Mouse (Mus musculus): ENCODE data around the gene Abcb9. TPM values are rescaled to one million over a fixed set of nuclear protein-coding genes. Genes with fewer than 3 reads are reported as not detected.

Abcb9 gene
- polyA plus RNA-seq (2015; fragmentation: Nextera tagmentation; extraction: Ambion mirVana) = 1.5 and 1.6 TPM in 2 replicates

DNA sequence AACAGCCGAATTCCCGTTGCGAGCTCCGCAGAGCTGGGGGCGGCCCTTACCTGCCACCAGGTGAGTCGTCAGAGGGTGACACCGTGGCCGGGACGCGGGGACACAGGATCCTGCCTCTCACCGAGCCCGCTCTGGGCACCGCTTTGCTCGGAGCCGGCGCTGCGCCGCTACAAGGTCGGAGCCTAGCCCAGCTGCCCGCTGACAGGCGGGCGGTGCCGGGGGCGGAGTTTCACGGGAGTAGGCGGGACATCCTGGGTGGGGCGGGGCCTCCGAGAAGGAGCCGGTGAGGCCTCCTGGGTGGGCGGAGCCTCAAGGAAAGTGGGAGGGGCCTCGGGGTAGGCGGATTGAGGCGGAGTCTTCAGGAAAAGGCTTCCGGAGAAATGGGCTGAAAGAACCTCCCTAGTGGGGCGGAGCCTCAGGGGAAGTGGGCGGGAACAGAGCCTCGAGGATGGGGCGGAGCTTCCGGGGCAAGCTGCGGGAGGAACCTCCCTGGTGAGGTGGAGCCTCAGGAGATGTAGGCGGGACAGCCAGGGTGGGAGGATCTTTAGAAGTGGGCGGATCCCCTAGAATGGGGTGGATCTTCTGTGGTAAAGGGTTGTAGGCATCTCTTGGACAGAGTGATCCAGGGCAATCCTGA, at the start of gene Abcb9:
Abcb9 (minus strand) TSS at position 203 of the 637 bp plus-strand sequence.

DNA sequence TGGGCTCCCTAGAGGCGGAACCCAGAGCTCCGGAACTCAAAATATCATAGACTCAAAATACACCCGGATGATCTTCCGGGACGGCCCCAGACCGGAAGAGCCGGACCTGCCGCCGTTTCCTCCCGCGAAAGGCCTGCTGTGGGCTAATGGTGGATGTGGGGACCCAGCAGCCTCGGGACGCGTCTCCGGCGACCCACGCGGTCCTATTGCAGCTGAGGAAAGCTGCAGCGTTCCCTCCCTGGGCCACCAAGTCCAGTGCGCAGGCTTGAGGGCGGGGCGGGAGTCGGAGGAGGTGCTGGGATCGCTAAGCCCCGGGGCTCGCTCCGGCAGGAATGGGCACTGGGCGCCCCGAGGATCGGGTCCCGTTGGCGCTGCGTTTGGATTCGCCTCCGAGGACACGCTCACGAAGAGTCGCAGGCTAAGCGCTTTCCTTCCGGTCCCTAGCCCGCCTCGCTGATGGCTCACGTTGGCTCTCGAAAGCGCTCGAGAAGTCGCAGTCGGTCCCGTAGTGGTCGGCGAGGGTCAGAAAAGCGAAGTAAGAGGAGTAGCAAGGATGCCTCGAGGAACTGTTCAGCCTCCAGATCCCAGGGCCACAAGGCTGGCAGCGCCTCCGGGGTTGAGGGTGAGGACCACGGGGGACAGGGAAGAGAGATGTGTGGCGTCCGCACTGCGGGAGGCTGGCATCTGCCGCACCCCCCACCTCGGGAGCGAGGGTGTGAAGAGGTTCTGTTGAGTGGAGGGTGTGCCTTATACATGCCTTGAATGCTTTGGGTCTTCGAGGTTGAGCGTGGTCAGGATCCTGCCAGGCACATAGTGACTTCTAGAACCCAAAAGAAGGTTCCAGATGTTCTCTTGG, 20.6 kb upstream of the Abcb9 start, which contains the start of gene Arl6ip4:
Arl6ip4 (plus strand) TSS at position 100 of the 856 bp plus-strand sequence.

DNA sequence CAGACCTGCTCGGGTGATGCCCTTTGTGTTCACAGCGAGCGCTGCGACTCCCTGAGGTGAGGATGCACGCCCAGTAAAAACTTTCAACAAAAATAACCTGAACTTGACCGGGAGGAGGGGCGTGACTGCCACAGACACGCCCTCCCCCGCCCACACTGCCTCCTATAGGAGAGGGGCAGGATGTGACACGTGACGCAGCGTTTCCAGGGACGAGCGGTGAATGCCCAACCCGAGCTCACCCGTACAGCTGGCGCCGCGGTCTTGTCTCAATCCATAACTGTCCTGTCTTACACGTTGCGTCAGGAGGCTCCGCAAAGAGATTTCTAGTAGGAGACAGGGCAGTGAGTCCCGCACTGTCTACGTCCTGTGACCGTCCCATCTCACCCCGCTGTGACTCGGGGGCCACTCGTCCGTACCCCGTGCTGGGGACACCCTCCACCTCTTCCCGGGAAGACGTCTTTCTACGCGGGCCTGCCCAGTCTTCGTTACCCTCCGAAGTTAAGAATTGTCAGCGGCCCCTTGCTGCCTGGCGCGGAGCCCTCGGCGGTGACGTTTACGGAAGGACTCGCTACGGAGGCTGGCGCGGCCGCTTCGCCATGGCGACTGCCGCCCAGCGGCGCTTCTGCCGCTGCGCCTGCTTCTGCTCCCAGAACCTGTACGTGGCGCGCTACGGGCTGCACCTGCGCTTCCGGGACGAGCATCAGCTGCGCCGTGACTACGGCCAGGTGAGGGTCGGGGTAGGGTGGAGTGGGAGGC, 16.3 kb upstream of the Abcb9 start, which contains the start of gene Ogfod2:
Ogfod2 (plus strand) TSS at position 556 of the 756 bp plus-strand sequence.

DNA sequence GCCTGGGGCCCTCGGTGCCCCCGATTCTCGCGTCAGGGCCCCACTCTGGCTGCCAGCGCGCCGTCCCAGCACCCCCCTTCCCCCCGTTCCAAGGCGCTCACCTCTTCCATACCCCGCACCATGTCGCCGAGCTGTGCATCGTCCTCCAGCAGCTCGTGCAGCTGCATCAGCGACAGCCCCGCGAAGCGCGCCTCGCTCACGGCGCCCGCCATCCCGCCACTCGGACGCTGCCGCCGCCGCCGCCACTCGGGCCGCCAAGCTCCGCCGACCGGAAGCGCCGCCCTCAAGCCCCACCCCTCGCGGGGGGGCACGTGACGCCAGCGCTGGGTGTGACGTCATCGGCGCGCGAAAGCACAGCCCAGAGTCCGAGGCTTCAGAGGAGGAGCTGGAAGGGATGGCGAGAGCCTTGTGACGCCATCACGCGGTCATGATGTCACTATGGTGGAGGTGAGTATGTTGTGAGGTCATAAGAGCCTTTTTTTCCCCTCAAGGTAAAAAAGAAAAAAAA, 63.5 kb downstream of the Abcb9 start, which contains the start of gene Vps37b:
Vps37b (minus strand) TSS at position 270 of the 508 bp plus-strand sequence.

Other genes with a start within 250 kb of the Abcb9 start
- 1.6 and 5.8 TPM in 2 replicates for gene Hcar2, start 230.3 kb downstream of the Abcb9 start, polyA plus RNA-seq (2015; fragmentation: Nextera tagmentation; extraction: Ambion mirVana)
- 4.4 and 5.1 TPM in 2 replicates for gene Hcar1, start 215.8 kb downstream of the Abcb9 start, polyA plus RNA-seq (2015; fragmentation: Nextera tagmentation; extraction: Ambion mirVana)
- 77.7 and 104 TPM in 2 replicates for gene Denr, start 188.6 kb downstream of the Abcb9 start, polyA plus RNA-seq (2015; fragmentation: Nextera tagmentation; extraction: Ambion mirVana)
- 1.1 and 1.9 TPM in 2 replicates for gene Gm43518, start 168.4 kb downstream of the Abcb9 start, polyA plus RNA-seq (2015; fragmentation: Nextera tagmentation; extraction: Ambion mirVana)
- gene Ccdc62, start 165.1 kb downstream of the Abcb9 start, polyA plus RNA-seq (2015; fragmentation: Nextera tagmentation; extraction: Ambion mirVana) = 4.6 and 6.0 TPM in 2 replicates
- 52.0 and 72.7 TPM in 2 replicates for gene Hip1r, start 122.2 kb downstream of the Abcb9 start, polyA plus RNA-seq (2015; fragmentation: Nextera tagmentation; extraction: Ambion mirVana)
- gene Vps37b, start 63.5 kb downstream of the Abcb9 start, polyA plus RNA-seq (2015; fragmentation: Nextera tagmentation; extraction: Ambion mirVana) = 35.9 and 39.0 TPM in 2 replicates
- gene Ogfod2, start 16.5 kb upstream of the Abcb9 start, polyA plus RNA-seq (2015; fragmentation: Nextera tagmentation; extraction: Ambion mirVana) = 16.7 and 17.0 TPM in 2 replicates
- 75.0 and 80.1 TPM in 2 replicates for gene Arl6ip4, start 20.3 kb upstream of the Abcb9 start, polyA plus RNA-seq (2015; fragmentation: Nextera tagmentation; extraction: Ambion mirVana)
- gene Pitpnm2, start 154.0 kb upstream of the Abcb9 start, polyA plus RNA-seq (2015; fragmentation: Nextera tagmentation; extraction: Ambion mirVana) = 1.8 and 2.0 TPM in 2 replicates
- gene Mphosph9, start 232.2 kb upstream of the Abcb9 start, polyA plus RNA-seq (2015; fragmentation: Nextera tagmentation; extraction: Ambion mirVana) = 3.7 and 4.1 TPM in 2 replicates
- 6.4 and 6.6 TPM in 2 replicates for gene 2810006K23Rik, start 232.3 kb upstream of the Abcb9 start, polyA plus RNA-seq (2015; fragmentation: Nextera tagmentation; extraction: Ambion mirVana)

All from urinary bladder, postnatal 0 days (tissue).